Mouse (Mus musculus): ENCODE results near the gene Plp2.
"Not testable (repeated sequence)": the region's sequence is repeated elsewhere in the genome, so short reads cannot be mapped to it uniquely, and the experiment has no call there.

Gene Plp2

DNA sequence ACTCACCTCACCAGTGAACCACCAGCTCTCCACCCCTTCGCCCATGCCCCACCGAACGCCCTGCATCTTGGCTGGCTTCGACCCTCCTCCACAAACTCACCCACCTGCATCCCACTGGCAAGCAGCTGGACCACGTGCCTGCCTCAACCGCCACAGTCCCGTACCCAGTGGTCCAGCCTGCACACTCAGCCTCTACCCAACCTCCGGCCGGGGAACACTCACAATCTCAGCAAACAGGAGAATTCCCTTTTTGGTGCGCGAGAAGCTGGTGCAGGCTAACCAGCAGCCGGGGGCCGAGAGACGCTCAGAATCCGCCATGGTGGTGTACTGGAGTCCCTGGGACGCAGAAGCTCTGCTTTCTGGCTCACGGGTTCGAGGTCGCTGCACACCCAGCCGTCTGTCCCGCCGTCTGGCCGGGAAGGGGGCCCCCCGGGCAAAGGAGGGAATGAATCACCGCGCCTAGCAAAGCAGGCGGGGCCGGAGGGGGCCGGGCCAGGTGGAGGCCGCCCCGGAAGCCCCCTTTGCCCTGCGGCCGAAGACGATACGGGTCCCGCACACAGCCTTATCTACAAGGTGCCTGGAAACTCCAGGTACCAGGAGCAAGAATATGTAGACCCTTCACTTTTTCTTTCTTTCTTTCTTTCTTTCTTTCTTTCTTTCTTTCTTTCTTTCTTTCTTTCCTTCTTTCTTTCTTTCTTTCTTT, at the start of gene Plp2:
TSS of gene Plp2 (minus strand) at position 470 of the 703 bp plus-strand sequence.
- DNase-seq = peak; percentile 45 to 65

DNA sequence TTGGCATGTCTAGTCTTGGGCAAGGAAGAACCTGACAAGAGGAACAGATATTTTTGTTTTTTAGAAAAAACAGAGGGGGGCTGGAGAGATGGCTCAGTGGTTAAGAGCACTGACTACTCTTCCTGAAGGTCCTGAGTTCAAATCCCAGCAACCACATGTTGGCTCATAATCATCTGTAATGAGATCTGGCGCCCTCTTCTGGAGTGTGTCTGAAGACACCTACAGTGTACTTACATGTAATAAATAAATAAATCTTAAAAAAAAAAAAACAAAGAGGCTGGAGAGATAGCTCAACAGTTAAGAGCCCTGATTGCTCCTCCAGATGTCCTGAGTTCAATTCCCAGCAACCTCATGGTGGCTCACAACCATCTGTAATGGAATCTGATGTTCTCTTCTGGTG, 44.9 kb upstream of the Plp2 start:
- not testable (repeated sequence) for DNase-seq

DNA sequence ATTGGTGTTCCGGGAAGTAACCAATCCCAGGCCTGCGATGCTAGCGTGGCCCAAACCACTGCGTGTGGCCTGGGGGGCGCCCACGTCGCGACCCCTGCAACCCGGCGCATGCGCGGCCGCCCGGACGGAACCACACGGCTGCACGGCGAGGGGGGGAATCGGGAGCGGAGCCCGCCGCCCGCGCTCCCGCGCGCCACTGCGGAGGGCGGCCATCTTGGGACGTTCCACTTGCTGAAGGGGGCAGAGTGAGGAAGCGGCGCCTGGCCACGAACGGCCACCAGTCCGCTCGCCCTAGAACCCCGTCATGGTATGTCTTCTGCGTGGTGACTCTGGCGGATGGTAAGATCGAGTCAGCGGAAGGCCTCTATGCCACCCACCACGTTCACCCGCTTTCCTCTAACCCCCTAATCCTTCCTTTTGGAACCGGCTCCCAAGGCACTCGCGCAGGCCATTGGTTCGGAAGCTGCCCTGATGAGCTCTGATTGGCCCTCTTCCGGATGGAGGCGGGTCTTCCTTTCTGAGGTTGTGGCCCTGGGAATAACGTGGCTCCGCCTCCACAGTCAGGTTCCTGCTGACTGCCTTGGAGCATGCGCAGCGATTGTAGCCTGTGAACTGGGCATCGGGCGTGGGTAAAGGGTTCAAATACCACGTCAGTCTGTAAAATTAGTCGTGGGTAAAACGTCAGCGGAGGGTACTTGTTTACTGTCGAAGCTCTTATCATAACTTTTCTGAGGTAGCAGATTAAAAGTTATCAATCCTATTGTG, 43.1 kb upstream of the Plp2 start, which contains the start of gene Wdr45:
TSS of gene Wdr45 (plus strand) at position 199 of the 765 bp plus-strand sequence.
- DNase-seq = peak; percentile 87 to 93

GRCm38 (mm10) chrX:7713764-7714134, 42.6 kb upstream of the Plp2 start:
- DNase-seq = not testable (repeated sequence)

DNA sequence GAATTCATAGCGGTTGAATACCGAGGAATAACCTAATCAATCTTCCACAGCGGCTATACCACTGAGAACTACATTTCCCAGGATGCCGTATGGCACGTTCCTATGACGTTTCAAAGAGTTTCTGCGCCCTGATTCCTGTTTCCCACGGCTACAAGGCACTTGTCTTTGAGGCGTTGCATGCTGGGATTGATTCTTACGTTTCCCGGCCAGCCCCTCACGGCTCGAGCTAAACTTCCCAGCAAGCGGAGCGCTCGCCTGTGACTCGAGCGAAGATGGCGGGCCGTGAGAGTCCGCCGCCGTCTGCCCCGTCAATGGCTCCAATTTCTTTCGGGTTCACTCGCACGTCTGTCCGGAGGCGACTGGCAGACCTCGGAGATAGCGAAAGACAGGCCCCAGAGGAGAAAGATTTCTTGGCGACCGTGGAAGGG, 25.8 kb upstream of the Plp2 start, which contains the start of gene Gpkow:
TSS of gene Gpkow (plus strand) at position 178 of the 428 bp plus-strand sequence.
- peak; percentile 68 to 85 for DNase-seq

DNA sequence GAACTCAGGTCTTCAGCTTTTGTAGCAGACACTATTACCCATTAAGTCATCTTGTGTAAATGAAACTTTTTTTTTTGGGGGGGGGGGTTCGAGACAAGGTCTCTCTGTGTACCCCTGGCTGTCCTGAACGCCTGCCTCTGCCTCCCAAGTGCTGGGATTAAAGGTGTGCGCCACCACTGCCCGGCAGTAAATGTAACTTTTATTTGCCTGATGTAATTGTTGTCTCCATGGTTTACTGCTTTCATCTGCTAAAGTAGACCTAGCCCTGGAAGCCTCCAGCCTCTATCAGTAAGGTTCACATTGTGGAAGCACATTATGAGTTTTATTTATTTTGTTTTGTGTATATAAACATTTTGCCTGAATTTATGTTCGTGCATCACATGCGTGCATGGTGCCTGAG, 25.3 kb upstream of the Plp2 start:
- no peak for DNase-seq

- DNase-seq = peak; percentile 22 to 29
These were observed 21.7 kb upstream of the Plp2 start for GRCm38 (mm10) chrX:7692862-7693261.

GRCm38 (mm10) chrX:7690486-7690885, 19.3 kb upstream of the Plp2 start:
- no peak for DNase-seq

GRCm38 (mm10) chrX:7688321-7688720, 17.1 kb upstream of the Plp2 start:
- no peak for DNase-seq

DNA sequence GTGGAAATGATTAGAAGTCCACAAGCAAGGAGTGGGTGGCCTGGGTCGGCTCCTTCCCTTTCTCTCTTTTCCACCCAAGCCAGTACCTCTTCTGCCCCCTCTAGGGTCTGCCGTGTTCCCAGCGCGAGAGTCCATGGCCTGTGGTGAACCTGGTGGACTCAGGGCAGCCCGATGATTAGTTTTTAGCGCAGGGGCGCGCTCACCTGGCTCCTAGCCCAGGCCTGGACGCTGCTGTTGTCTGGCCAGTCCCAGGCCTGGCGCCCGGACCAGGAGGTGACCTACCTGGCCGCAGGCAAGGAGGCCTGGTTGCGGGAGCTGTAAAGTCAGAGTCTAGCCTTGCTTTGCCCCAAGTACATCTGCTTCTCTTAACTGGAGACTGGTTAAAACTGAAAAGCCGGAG, 9.7 kb upstream of the Plp2 start, which contains the start of gene Magix:
TSS of gene Magix (minus strand) at position 388 of the 400 bp plus-strand sequence.
- DNase-seq = no peak

DNA sequence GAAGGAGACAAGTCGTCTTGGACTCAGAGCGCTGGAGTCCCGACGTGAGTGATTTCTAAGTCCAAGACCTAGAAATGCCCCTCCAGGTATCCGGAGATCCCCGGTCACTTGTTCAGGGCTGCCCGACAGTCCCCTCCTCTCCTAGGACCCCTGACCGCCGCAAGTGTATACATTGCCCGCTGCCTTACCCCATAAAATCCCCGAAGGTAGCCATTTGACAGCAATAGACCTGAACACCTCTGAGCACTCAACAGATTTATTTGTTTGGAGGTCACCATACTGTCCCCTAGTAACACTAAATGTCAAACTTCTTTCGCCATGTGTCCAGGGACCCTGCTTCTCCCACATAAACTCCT, 8.8 kb upstream of the Plp2 start:
- no peak for DNase-seq

GRCm38 (mm10) chrX:7679405-7680056, 8.3 kb upstream of the Plp2 start:
- DNase-seq = peak; percentile 86 to 88

DNA sequence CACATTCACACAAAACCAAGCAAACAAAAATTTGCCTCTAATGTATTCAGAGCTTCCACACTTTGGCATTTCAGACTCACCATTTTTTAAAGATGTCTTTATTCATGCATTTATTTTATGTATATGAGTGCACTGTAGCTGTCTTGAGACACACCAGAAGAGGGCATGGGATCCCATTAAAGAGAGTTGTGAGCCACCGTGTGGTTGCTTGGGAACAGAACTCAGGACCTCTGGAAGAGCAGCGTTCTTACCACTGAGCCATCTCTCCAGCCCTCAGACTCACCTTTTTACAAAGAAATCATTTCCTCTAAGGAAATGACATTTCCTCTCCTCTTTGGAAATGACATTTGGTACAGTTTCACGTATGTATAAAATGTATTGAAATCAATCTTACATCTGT, 7.8 kb upstream of the Plp2 start:
- no peak for DNase-seq

- DNase-seq = no peak
These were observed 3.8 kb upstream of the Plp2 start for GRCm38 (mm10) chrX:7675001-7675380.

DNA sequence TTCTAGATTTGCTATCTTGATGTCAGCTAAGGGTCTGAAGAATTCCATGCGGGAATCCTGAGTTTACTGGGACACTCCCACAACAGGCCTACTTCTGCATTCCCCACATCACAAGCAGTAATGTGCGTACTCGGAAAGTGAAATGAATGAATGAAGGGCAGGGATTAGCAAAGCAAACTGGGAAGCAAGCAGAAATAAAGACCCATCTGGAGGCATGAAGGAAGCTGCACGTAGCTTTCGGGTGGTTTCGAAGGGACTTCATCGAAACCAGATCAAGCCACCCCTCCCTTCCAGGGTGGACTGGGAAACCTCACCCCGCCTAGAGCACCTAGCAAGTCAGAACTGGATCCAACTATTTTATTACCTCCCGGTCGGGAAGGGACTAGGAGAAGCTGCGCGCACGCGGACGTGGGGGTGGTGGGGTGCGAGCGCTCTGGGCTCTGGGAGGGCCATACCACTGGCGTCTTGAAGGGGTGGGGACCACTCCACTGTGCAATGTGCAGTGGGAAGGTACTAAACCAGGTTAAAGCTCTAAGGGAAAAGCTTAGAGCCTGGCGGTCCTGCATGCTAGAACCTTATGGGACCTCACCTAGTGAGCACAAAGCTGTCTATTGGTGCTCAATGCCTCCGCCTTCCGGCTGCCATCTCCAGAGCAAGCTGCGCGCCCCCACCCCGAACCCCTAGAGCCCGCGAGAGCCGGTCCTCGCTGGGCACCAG, 3.3 kb upstream of the Plp2 start:
- peak; percentile 42 to 55 for DNase-seq

DNA sequence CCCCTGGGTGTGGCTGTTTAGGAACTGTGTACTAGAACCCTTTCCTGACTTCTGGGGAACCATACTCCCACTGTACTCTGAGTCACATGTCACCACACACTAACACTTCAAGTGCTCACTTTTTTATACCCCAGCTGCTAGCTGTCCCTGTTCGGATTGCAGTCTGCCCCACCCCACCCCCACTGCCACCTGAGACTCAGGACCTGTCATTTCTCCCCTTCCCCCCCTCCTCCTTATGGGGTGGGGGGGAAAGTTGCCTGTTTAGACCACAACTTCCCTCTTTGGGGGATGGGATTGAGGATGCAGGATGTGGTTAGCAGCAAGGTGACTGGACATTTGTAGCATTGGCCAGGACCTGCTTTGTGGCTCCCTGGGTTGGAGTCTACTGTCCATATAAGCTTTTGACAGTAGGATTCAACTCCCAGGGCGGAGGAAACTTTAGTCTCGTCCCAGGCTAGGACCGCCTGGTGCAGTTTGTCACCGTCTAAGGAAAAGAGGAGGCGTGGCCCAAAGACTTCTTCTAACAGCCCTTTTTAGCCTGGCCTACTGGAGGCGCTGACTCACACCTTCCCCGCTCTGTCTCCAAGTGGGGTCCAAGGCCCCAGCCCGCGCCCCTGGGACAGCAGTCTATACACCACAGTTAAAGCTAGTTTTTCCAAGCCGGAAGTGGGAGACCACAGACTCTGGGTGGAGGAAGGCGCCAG, 2.5 kb upstream of the Plp2 start:
- peak; percentile 34 to 57 for DNase-seq

- no peak for DNase-seq
These were observed 1.5 kb upstream of the Plp2 start for GRCm38 (mm10) chrX:7672739-7673138.

DNA sequence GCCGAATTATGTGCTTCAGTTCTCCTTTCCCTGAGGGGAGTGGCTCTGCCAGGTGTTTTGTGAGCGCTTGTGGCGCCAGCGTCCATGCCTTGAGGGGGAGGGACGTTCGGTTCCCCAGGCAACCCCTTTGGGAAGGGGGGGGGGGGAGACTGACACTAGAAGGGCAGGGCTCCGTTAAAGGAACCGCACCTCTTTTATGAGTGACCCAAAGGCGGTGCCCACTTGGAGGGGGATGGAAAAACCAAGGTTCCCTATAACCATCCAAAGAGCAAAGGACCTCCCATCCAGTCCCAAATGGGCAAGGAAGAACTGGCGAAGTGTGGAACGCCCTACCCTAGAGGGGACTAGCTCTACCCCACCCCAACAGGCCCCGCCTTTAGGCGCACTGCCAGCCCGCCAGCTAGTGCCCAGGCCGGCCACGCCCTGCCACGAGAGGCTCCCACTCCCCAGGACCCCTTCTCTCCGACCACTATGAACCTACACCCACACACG, 754 bp downstream of the Plp2 start:
- peak; percentile 49 to 64 for DNase-seq

DNA sequence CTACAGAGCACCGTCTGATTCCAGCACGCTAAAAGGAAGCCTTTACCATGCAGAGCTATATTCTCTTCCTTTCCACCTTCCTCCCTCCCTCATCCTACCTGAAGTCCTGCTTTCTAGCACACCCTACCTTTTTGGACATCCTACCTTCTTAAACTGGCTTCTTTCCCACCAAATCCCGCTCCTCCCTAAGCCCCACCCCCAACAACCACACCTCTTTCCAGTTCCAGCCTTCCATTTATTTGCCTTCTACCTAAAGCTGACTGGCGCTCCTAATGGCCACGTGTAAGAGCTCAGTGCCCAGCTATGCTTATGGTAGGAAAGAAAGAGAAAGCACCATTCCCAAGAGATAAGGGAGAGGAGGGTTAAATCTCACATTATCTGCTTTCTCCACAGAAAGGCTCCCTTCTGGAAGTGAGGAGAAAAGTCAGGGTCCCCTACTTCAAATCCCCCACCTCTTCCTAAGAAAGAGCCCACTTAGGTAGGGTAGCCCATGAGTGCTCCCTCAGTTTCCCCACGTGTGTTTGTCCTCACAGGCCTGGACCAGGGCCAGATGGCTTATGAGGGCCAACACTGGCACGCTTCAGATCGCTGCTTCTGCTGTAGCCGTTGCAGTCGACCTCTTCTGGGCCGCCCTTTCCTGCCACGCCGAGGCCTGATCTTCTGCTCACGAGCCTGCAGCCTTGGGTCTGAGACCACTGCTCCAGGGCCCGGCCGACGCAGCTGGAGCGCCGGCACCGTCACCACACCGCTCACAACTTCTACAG, 5.3 kb downstream of the Plp2 start:
- no peak for DNase-seq

DNA sequence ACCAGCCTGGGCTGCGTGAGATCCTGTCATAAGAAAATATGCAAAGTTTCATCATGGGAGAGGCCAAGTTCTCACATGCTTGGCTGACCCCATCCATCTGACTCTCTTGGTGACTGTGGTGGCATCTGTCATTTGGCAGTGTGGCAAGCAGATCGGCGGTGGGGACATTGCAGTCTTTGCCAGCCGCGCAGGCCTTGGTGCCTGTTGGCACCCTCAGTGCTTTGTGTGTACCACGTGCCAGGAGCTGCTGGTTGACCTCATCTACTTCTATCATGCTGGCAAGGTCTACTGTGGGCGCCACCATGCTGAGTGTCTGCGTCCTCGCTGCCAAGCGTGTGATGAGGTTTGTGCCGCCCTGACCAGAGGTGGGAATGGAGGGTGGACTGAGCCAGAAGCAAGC, 6.4 kb downstream of the Plp2 start:
- DNase-seq = no peak

DNA sequence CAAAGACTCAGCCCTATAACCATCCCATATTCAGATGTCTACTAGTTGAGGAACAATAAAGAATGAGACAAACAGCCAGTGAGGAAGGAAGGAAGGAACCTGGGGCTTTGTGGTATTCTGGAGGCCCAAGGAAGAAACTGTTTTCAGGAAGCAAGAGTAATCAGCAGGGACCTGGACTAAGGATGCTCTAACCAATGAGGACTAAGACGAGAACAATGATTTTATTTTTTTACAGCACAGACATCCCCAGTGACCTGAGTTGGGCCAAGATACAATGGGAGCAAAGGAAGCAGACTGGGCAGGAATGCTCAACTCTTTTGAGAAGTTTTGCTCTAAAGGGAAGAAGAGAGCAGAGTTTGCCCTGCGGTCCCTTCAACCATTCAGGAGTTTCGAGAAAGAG, 8.3 kb downstream of the Plp2 start:
- no peak for DNase-seq

Data from thymus, postnatal 36 days (tissue).